Mouse (Mus musculus) megakaryocyte, embryonic 14.5 days (primary cell): ENCODE data around the gene Polg2. TPM values are rescaled to one million over a fixed set of nuclear protein-coding genes. Genes with fewer than 3 reads are reported as not detected.
"Not testable (repeated sequence)": the region's sequence is repeated elsewhere in the genome, so short reads cannot be mapped to it uniquely, and the experiment has no call there.

Experiments used
- H3K27me3 ChIP-seq: replicated peaks from 2 replicates; pipeline ENCODE3; 2012; ENCODE audit warnings: inconsistent platforms
- H3K36me3 ChIP-seq: replicated peaks from 2 replicates; pipeline ENCODE3; 2012; ENCODE audit warnings: low read length, inconsistent platforms, mixed read lengths
- H3K4me1 ChIP-seq: 2 replicates; pipeline ENCODE4 v1.6.1; 2012; ENCODE audit warnings: inconsistent platforms
- H3K4me3 ChIP-seq: replicated peaks from 2 replicates; pipeline ENCODE3; 2012; ENCODE audit warnings: moderate library complexity, mild to moderate bottlenecking, inconsistent platforms
- H3K9me3 ChIP-seq: 2 replicates; pipeline ENCODE4 v1.6.1; 2012; ENCODE audit warnings: inconsistent platforms
- FLI1 ChIP-seq: IDR thresholded peaks from 2 replicates; pipeline ENCODE4 v1.6.1; 2012; ENCODE audit warnings: low read length, inconsistent platforms, mixed read lengths
- GATA1 ChIP-seq: IDR thresholded peaks from 3 replicates; pipeline ENCODE4 v1.6.1; 2012; ENCODE audit warnings: mixed read lengths, low read length, inconsistent platforms, borderline replicate concordance
- polyA plus RNA-seq: library from polyadenylated mRNA; stranded (reverse); fragments of >175 nt; gene quantifications from 2 replicates; pipeline ENCODE4 v1.2.3, GENCODE M21; 2012; ENCODE audit warnings: low replicate concordance; ENCODE audit not compliant: insufficient read depth

Polg2 gene
- polyA plus RNA-seq, 1 experiment = 0.62 TPM

DNA sequence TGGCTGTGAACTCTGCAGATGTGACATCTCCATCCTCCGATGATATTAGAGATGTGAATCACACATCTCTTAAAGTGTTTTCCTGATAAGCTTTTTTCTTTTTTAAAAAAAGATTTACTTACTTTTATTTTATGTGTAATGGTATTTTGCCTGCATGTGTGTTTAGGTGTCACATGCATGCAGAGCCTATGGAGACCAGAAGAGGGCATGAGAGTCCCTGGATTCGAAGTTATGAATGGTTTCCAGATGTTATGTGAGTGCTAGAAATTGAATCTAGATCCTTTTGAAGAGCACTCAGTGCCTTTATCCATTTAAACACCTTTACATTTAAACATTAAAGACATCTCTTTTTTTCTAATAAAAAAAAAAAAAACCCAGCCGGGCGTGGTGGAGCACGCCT is 34.4 kb downstream of the Polg2 start:
- Histone ChIP-seq H3K4me1 (peaks cover 12% of the 10 kb centered on the region), H3K4me3 (no peak overlapping the region), H3K9me3 (0 out of 2 replicates have a peak, but pooled peaks cover 5% of the 10 kb centered on the region), H3K36me3 (no peaks in the 10 kb centered on the region), H3K27me3 (peaks cover 9% of the 10 kb centered on the region)
- TF ChIP-seq FLI1 (no peak), GATA1 (no peak)

DNA sequence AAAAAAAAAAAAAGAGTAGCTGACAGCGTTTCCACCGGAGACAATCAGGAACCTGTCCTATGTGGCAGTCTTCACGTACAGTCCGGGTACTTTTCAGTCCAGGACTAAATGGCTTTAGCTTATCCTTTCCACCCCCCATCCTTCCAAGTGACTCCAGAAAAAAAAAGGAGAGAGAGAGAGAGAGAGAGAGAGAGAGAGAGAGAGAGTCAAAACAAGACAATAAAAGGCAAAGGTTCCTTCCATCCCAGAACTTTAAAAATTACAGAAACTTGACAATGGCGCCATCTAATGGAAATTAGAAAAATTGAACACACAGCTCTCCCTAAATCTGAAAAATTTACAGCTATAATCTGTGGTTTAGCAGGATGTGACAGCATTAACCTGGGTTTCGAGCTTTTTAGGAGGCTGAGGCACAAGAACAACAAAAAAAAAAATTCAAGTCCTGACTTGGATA is 36.9 kb downstream of the Polg2 start:
- Histone ChIP-seq H3K36me3 (no peaks in the 10 kb centered on the region), H3K27me3 (peaks cover 9% of the 10 kb centered on the region), H3K4me1 (peaks cover 11% of the 10 kb centered on the region), H3K4me3 (no peak overlapping the region), H3K9me3 (0 out of 2 replicates have a peak, but pooled peaks cover 5% of the 10 kb centered on the region)
- no peak for TF ChIP-seq FLI1
- TF ChIP-seq GATA1 = no peak

DNA sequence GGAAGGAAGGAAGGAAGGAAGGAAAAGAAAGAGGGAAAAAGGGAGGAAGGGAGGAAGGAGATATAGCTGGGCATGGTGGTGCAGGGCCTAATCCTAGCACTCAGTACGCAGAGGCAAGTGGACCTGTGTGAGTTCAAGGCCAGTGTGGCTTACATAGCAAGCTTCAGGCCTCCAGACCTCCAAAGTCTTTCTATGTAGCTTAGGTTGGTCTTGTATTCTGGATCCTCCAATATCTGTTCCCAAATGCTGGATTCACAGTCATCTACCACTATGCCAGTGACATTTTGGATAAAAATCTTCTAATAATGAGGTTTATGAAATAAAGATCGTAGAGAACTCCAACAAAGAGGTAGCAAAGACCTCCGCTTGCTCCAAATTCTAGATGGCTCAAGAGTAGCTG is 37.5 kb downstream of the Polg2 start:
- Histone ChIP-seq H3K27me3 (peaks cover 12% of the 10 kb centered on the region), H3K4me3 (no peak overlapping the region), H3K9me3 (0 out of 2 replicates have a peak, but pooled peaks cover 5% of the 10 kb centered on the region), H3K36me3 (no peaks in the 10 kb centered on the region), H3K4me1 (peaks cover 11% of the 10 kb centered on the region)
- TF ChIP-seq FLI1 (no peak), GATA1 (no peak)

DNA sequence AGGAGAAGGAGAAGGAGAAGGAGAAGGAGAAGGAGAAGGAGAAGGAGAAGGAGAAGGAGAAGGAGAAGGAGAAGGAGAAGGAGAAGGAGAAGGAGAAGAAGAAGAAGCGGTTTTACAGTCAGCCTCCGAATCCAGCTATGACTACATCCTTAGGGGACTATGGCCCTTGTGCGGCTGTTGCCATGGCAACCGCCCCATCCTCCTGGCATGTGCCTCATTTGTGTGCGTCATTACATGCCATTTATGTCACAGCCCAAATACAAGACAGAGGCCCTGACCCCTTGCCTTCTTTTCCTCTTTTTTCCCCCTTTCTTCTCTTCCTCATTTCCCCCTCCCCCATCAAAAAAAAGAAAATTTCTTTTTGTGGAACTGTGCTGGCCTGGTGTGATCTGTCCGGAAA is 38.1 kb downstream of the Polg2 start:
- Histone ChIP-seq H3K4me1 (peaks cover 11% of the 10 kb centered on the region), H3K27me3 (peaks cover 15% of the 10 kb centered on the region), H3K9me3 (0 out of 2 replicates have a peak, but pooled peaks cover 5% of the 10 kb centered on the region), H3K4me3 (no peak overlapping the region), H3K36me3 (no peaks in the 10 kb centered on the region)
- no peak for TF ChIP-seq GATA1
- TF ChIP-seq FLI1 = no peak

DNA sequence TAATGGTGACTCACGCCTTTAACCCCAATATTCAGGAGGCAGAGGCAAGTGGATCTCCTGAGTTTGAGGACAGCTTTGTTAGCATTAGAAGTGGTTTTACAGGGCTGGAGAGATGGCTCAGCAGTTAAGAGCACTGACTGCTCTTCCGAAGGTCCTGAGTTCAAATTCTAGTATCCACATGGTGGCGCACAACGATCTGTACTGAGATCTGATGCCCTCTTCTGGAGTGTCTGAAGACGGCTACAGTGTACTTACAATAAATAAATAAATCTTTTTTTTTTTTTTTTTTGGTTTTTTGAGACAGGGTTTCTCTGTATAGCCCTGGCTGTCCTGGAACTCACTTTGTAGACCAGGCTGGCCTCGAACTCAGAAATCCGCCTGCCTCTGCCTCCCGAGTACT is 38.6 kb downstream of the Polg2 start:
- not testable (repeated sequence) for H3K36me3 ChIP-seq, H3K9me3 ChIP-seq, H3K4me3 ChIP-seq
- Histone ChIP-seq H3K4me1 (peaks cover 11% of the 10 kb centered on the region), H3K27me3 (peaks cover 14% of the 10 kb centered on the region)

DNA sequence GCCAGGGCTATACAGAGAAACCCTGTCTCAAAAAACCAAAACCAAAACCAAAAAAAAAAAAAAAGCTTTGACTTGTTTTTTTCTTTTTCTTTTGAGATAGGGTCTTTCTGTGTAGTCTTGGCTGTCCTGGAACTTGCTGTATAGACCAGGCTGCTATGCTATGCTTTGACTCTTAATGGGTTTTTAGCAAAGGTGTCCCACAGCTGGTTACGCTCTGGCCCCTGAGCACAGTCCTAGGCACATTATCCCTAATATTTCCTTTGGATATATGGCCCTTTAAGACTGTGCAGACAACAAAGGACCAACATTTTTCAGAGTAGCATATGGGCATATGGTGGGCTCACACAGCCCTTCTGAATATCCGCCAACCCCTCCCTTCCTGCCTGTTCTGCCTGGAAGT is 40.2 kb downstream of the Polg2 start:
- Histone ChIP-seq H3K9me3 (no peaks in the 10 kb centered on the region), H3K36me3 (no peaks in the 10 kb centered on the region), H3K27me3 (peaks cover 11% of the 10 kb centered on the region), H3K4me1 (peaks cover 15% of the 10 kb centered on the region), H3K4me3 (no peak overlapping the region)
- TF ChIP-seq FLI1 (no peak), GATA1 (no peak)

DNA sequence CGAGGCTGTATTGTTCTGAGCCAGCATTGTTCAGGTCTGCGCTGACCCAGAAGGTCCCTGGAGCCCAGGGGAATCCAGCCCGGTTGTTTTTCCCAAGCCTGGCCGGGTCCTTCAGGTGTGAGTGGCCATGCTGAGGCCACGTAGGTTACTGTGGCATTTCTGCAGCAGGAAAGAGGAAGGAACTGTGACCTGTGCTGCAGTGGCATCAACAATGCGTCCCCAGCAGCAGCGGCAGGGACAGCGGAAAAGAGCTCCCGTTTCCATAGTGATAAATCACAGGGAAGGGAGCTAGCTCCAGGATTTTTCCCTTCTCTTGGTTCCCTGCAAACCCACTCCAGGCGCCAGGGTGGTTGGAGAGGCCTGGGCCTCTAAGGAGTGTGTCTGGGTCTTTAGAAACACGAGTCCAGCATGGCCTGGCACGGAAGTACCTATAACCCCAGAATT is 42.1 kb downstream of the Polg2 start:
- H3K36me3 ChIP-seq = no peaks in the 10 kb centered on the region
- H3K27me3 ChIP-seq = peaks cover 9% of the 10 kb centered on the region
- TF ChIP-seq GATA1 = no peak
- TF ChIP-seq FLI1 = no peak
- H3K9me3 ChIP-seq = no peaks in the 10 kb centered on the region
- H3K4me3 ChIP-seq = no peak overlapping the region
- H3K4me1 ChIP-seq = peaks cover 15% of the 10 kb centered on the region

DNA sequence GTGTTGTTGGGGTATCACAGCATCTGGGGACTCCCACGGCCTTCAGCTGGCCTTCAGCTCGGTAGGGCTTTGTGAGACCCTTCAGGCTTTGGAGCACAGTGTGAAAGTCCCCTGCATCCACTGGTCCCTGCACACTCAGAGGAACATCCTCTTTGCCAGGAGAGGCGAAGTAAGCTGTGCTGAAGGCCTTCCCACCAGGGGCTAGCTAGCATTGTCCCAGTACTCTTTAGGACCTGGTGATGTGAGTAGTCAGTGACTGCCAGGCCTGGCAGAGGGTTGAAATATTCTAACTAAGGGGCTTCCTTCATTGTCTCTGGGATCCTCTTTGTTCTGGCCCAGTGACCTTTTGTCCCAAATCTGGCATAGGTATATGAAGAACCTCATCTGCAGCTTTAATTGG is 42.7 kb downstream of the Polg2 start:
- Histone ChIP-seq H3K27me3 (peaks cover 9% of the 10 kb centered on the region), H3K4me1 (peaks cover 12% of the 10 kb centered on the region), H3K9me3 (no peaks in the 10 kb centered on the region), H3K36me3 (no peaks in the 10 kb centered on the region), H3K4me3 (no peak overlapping the region)
- no peak for TF ChIP-seq FLI1
- TF ChIP-seq GATA1 = no peak

DNA sequence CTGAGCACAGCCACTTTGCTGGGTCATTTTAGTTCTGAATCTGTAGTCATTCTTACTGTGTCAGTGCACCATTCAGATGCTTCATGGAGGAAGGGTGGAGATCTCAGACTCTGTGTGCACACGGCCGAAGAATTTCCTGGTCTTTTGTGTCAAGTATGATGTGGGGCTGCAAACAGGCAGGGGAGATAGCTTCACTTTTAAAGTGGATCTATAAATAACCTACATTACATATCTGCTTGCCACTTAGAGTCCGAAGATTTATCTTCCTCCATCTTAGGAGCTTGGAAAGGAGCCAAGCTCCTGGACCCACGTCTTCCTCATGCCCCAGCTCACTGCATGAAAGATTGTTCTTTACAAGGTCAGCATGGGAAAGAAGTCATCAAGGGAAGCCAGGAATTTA is 48.6 kb downstream of the Polg2 start:
- Histone ChIP-seq H3K4me3 (no peak overlapping the region), H3K9me3 (peaks cover 11% of the 10 kb centered on the region), H3K4me1 (peaks cover 26% of the 10 kb centered on the region), H3K27me3 (peaks cover 2% of the 10 kb centered on the region), H3K36me3 (peaks cover 10% of the 10 kb centered on the region)
- TF ChIP-seq GATA1 = no peak
- no peak for TF ChIP-seq FLI1

DNA sequence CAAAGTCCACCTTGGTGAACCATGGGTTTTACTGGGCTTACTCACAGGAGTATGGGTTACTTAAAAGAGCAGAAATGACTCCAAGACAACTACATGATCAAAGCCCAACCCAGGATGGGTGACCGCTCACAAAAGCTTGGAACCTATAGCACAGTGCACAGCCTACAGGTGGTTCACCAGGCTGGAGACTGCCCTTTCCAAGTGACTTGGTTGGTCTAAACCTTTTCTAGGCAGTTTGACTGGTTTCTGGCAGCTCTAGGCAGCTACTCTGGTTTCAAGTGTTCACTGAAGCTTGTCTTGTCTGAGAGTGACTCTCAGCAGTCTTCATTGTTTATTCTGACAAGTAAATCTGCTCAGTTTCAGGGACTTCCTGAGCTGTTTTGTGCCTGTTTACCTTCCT is 49.7 kb downstream of the Polg2 start:
- peaks cover 10% of the 10 kb centered on the region for H3K36me3 ChIP-seq

More for the DNA sequence above, 49.7 kb downstream of the Polg2 start:
- peaks cover 11% of the 10 kb centered on the region for H3K9me3 ChIP-seq
- no peak for TF ChIP-seq FLI1
- TF ChIP-seq GATA1 = no peak
- peaks cover 2% of the 10 kb centered on the region for H3K27me3 ChIP-seq
- H3K4me1 ChIP-seq = peaks cover 26% of the 10 kb centered on the region
- H3K4me3 ChIP-seq = no peak overlapping the region
